Mouse (Mus musculus) embryo, embryonic 11.5 days (tissue): ENCODE results near the gene Zbtb11.
"Not testable (repeated sequence)": the region's sequence is repeated elsewhere in the genome, so short reads cannot be mapped to it uniquely, and the experiment has no call there.

ENCODE experiments used
- DNase-seq: peaks from one replicate; pipeline ENCODE4 v3.0.0-alpha.2; 2012; ENCODE audit warnings: low read depth, low spot score

Zbtb11 gene

GRCm38 (mm10) chr16:56037138-56038010 lies 63.7 kb downstream of the Zbtb11 start, which contains the start of gene Trmt10c:
Gene Trmt10c, minus strand, starts transcription at chr16:56037819.
- peak; percentile 90 for DNase-seq

- DNase-seq, result no peak
Observed at GRCm38 (mm10) chr16:56038090-56038489, 64.4 kb downstream of the Zbtb11 start.

DNA sequence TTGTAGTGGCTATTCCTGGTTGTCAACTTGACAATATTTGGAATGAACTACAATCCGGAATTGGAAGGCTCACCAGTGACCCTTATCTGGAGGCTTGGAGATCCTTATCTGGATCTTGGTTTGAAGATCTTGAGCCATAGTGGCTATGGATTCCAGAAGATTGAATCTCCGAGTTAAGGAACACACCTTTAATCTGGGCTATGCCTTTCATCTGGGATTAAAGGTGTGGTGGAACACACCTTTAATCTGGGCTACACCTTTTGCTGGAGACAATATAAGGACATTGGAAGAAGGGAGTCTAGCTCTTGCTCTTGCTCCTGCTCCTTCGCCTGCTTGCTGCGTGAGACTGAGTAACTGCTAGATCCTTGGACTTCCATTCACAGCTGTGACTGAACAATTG lies 74.4 kb downstream of the Zbtb11 start, which contains the start of gene Senp7:
Gene Senp7 (plus strand): TSS at position 301 of the 400 bp plus-strand sequence.
- not testable (repeated sequence) for DNase-seq

DNA sequence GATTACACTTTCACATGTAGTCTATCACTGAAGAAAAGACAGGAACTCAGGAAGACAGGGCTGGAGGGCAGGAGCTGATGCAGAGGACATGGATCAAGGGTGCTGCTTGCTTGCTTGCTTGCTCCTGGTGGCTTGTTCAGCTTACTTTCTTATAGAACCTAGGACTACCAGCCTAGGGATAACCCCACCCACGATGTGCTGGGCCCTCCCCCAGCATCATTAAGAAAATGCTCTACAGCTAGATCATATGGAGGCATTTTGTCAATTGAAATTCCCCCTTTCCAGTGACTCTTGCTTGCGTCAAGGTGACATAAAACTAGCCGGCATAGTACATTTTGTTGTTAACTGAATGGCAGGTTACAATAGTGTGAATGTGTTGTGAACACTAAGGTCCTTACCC lies 82.2 kb downstream of the Zbtb11 start:
- no peak for DNase-seq

DNA sequence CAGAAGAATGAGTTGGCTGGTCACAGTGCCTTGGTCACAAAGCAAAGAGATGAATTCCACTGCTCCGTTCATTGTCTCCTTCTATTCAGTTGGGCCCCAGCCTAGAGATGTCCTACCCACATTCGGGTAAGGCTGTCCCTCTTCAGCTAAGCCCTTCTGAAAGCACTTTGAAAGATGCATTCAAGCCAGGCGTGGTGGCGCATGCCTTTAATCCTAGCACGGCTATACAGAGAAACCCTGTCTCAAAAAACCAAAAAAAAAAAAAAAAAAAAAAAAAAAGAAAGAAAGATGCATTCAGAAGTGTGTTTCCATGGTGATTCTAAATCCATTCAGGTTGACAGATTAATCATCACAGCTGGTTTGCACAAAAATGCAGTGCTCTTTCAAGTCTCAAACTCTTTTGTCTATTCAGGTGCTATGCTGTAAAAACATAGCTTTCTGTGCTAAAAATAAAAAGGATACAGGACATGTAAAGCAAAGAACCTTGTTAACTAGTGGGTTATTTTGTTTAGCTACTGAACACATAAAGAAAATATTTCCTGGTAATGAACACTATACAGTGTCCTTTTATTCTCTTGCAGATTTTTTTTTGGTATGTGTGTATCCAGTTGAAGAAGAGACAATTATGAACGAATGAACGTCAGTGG lies 83.4 kb downstream of the Zbtb11 start:
- no peak for DNase-seq

DNA sequence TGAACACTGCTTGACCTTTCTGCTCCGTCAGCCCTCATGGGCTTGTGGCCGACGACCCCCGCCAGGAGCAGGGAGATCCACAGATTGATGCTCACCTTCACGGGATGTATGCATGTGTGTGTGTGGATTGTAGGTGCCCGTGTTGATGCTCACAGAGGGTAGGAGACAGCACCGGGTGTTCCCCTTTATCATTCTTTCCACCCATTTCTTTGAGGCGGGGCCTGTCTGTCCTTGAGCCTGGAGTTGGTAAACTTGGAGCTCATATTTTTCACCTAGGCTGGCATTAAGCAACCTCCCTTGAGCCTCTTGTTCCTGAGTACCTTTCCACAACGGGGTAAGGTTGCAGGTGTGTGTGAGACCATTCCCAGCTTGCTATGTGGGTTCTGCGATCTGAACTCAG lies 84.5 kb downstream of the Zbtb11 start:
- DNase-seq, result no peak
